Mouse (Mus musculus) neural tube, embryonic 14.5 days (tissue): ENCODE data around the gene Ift122. TPM values are rescaled to one million over a fixed set of nuclear protein-coding genes. Genes with fewer than 3 reads are reported as not detected.

Experiments used
- ATAC-seq: fragments of 200-750 bp; cut with Nextera tagmentation; 2 replicates; pipeline ENCODE4 v1.8.0; 2017; ENCODE audit warnings: low read depth, mild to moderate bottlenecking, moderate TSS enrichment, moderate library complexity
- H3K27ac ChIP-seq: fragments of 300-500 bp; sonication (generic); 2 replicates; pipeline ENCODE4 v1.5.1; 2014; ENCODE audit warnings: low read depth, mild to moderate bottlenecking, control low read depth, low read length, moderate library complexity, mixed read lengths
- H3K27me3 ChIP-seq: fragments of 300-500 bp; sonication (generic); 2 replicates; pipeline ENCODE4 v1.6.1; 2014; ENCODE audit warnings: low read length; ENCODE audit not compliant: control insufficient read depth, insufficient read depth
- H3K36me3 ChIP-seq: fragments of 300-500 bp; sonication (generic); 2 replicates; pipeline ENCODE4 v1.6.1; 2014; ENCODE audit warnings: low read length, mixed read lengths; ENCODE audit not compliant: control insufficient read depth, insufficient read depth
- H3K4me1 ChIP-seq: fragments of 300-500 bp; sonication (generic); 2 replicates; pipeline ENCODE4 v1.6.1; 2014; ENCODE audit warnings: low read length; ENCODE audit not compliant: control insufficient read depth, insufficient read depth
- H3K4me2 ChIP-seq: fragments of 300-500 bp; sonication (generic); 2 replicates; pipeline ENCODE4 v1.6.1; 2014; ENCODE audit warnings: mild to moderate bottlenecking, low read depth, low read length, control low read depth
- H3K4me3 ChIP-seq: fragments of 300-500 bp; sonication (generic); 2 replicates; pipeline ENCODE4 v1.5.1; 2014; ENCODE audit warnings: low read depth, low read length, control low read depth, mixed read lengths
- H3K9ac ChIP-seq: fragments of 300-500 bp; sonication (generic); replicated peaks from 2 replicates; pipeline ENCODE4 v1.6.1; 2014; ENCODE audit warnings: low read depth, mild to moderate bottlenecking, control low read depth, low read length, mixed read lengths
- H3K9me3 ChIP-seq: fragments of 300-500 bp; sonication (generic); 2 replicates; pipeline ENCODE4 v1.6.1; 2016; ENCODE audit warnings: low read length; ENCODE audit not compliant: control insufficient read depth
- WGBS: fragments of 180-500 bp; shearing (Covaris S2); extraction: QIAGEN DNeasy Blood & Tissue Kit; methylation state at CpG from one replicate; pipeline ENCODE4 v1.1.7; 2014; 5-methylcytosine and 5-hydroxymethylcytosine counted together
- polyA plus RNA-seq: library from polyadenylated mRNA; unstranded; fragments of >200 nt; fragmentation: Nextera tagmentation; extraction: Ambion mirVana; gene quantifications from 2 replicates; pipeline ENCODE4 v1.2.1, GENCODE M21; 2014

The Ift122 gene
- polyA plus RNA-seq, result 27.8 and 28.3 TPM in 2 replicates

DNA sequence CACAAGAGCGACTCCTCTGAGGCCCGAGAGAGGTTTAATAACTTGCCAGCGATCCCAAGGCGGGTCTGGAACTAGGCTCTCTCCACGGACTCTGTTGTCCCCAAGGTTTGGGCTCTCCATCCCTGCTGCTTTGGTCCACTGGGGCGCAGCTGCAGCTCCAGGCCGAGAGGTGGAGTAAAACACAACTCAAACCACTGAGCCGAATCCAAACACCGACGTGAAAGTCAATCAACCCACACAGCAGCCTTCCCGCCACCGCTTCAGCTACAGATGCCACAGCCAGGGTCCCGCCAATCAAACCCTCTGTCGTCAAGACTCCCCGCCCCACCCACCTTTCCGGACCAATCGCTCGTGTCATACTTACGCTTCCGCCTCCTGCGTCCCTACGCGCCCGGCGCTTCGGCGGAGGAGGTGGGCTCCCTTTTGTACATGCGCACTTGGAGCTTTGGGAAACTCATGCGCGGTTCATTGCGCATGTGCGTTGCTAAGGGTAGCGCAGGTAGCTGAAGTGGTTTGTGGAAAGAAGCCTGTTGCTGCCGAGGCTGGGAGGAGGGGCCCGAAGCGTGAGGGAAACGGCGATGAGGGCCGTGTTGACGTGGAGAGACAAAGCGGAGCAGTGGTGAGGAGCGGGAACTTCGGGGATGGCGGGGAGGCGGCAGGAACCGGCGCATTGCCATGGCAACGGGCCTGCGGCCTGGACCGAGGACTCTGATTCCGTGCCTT lies at the start of gene Ift122, which contains the start of gene Mbd4:
Gene Ift122 (plus strand): TSS at position 380 of the 723 bp plus-strand sequence.
Gene Mbd4 (minus strand): TSS at position 281 of the 723 bp plus-strand sequence.
- WGBS, result under 1% methylated on average over 51 of the region's 51 CpGs

DNA sequence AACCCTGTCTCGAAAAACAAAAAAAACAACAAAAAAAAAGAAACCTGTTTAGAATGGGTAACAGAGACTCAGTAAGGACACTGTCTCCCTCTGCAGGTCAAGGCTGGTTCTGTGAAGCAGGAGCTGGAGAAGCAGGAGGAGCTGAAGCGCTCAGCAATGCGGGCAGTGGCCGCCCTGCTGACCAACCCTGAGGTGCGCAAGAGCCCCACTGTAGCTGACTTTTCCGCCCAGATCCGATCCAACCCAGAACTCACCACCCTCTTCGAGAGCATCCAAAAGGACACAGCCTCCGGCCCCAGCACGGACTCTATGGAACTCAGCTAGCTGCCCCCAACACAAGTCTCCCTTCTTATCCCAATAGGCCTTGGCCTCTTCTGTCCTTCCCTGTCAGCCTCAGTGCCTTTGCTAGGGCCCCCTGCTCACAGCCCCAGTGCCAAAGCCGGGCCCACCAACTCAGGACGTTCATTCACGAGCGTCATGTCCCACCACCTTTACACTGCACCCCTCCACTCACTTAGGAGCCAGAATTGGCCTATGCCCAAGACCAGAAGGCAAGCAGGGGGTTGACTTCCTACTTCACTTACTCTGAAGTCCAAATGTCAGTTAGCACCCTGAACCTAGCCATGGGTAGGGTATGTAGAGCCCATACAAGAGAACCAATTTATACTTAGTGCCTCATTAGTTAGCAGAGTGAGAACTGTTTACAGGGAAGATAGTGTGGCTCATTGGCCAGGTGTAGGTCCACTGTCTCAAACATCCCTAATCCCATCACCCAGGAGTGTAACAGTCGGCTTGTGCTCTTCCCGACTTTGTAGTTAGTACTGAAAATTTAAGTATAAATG lies 49.5 kb upstream of the Ift122 start:
- Histone ChIP-seq H3K36me3 (peaks cover 77% of the 10 kb centered on the region), H3K27me3 (no peaks in the 10 kb centered on the region), H3K9me3 (no peaks in the 10 kb centered on the region), H3K4me3 (no peak overlapping the region), H3K4me1 (peaks cover 16% of the 10 kb centered on the region), H3K9ac (no peak overlapping the region), H3K27ac (no peak overlapping the region), H3K4me2 (no peak overlapping the region)
- ATAC-seq, result no peak
- WGBS, result 48% methylated on average over 16 of the region's 16 CpGs

More for the DNA sequence above, at the start of gene Ift122, which contains the start of gene Mbd4:
- Histone ChIP-seq H3K27me3 (no peaks in the 10 kb centered on the region), H3K4me1 (peaks cover 7% of the 10 kb centered on the region; the same call in 1 of the 2 replicates), H3K27ac (peak within 1 kb of the TSS; percentile 64), H3K9me3 (no peaks in the 10 kb centered on the region), H3K9ac (peak within 1 kb of the TSS; percentile 61), H3K4me2 (peak within 1 kb of the TSS; percentile 75), H3K4me3 (peak within 1 kb of the TSS; percentile 43), H3K36me3 (no peaks in the 10 kb centered on the region)
- peak; percentile 99 for ATAC-seq

DNA sequence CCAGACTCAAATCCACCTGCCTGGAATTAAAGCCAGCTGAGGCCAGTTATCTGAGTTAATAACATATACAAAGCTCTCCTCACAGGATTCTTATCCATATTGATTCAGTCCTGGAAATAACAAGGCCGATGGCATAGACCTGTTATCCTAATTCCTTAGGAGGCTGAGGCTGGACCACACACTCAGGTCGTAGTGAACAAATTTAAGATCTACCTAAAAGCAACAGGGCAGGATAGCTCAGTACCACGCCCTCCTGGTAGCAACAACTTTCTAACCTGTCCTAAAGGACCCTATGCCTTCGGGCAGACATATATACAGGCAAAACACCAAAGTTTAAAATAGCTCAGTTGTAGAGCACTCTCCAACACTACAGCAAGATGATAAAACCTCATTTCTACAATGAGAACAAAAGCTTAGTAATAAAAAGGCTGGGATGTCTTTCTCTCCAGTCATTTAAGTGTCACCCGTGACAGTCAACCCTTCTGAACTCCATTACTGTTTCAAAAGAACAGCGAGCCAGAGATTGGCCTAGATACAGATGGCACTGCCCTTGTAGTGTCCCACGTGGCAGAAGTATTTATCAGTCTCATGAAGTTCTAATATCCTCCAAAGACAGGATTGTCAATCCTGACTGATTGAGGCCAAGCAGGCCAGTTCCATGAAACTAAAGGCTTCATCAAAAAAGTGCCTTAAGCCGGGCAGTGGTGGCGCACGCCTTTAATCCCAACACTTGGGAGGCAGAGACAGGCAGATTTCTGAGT lies 48.7 kb upstream of the Ift122 start:
- Histone ChIP-seq H3K27me3 (no peaks in the 10 kb centered on the region), H3K9me3 (no peaks in the 10 kb centered on the region), H3K4me2 (no peak overlapping the region), H3K4me1 (peaks cover 16% of the 10 kb centered on the region), H3K9ac (no peak overlapping the region), H3K27ac (no peak overlapping the region), H3K36me3 (peaks cover 69% of the 10 kb centered on the region), H3K4me3 (no peak overlapping the region)
- ATAC-seq, result no peak
- WGBS, result 57% methylated on average over 10 of the region's 10 CpGs

DNA sequence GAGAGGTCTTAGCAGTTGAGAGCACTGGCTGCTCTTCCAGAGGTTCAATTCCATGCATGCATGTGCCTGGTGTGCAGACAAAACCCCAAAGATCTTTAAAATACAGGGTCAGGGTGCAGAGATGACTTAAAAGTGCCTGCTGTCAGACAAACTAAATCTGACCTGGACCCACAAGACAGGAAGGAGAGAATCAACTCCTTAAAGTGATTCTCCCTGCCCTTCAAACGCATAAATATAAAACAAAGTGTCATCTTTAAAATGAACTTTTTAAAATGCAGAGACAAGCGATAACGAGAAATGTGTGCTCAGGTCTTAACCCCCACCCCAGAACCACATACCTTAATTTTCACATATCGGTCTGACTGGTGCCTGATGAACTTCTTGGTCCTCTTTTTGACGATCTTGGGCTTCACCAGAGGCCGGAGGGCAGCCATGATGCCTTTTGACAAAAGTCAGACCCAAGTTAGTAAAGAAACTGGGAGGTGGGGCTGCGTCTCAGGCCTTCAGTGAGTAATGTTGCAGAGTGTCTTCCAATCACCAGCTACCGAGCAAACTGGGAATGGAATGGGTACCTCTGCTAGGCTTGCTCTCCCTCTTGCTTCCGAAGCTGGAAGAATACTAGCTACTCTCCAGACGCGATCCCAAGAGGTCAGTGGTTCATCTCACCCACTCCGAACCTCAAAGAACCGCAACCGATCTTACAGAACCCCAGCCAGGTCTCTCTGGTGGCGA lies 45.6 kb upstream of the Ift122 start:
- Histone ChIP-seq H3K9me3 (no peaks in the 10 kb centered on the region), H3K27ac (peak overlapping the region; percentile 89), H3K4me2 (peak overlapping the region; percentile 78), H3K27me3 (no peaks in the 10 kb centered on the region), H3K9ac (peak overlapping the region; percentile 92), H3K4me3 (peak overlapping the region; percentile 97), H3K36me3 (peaks cover 44% of the 10 kb centered on the region), H3K4me1 (peaks cover 16% of the 10 kb centered on the region)
- WGBS, result 5% methylated on average over 15 of the region's 15 CpGs
- ATAC-seq, result no peak

DNA sequence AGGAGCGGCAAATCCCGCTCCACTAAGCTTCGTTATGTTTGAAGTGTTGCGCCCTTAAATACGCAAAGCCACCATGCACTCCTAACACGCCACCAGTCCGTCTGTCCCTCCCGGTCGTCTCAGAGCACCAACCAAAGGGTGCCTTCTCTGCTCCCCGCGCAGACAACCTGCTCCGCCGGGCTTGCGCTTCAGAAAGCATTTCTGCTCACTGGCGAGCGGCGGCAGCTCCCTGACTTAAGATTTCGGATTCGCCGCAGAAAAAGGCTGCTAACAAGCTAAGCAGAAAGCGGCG lies 45.1 kb upstream of the Ift122 start:
- H3K27me3 ChIP-seq, result no peaks in the 10 kb centered on the region
- WGBS, result under 1% methylated on average over 22 of the region's 22 CpGs
- no peaks in the 10 kb centered on the region for H3K9me3 ChIP-seq
- peaks cover 16% of the 10 kb centered on the region for H3K4me1 ChIP-seq
- peak overlapping the region; percentile 89 for H3K27ac ChIP-seq
- peak overlapping the region; percentile 92 for H3K9ac ChIP-seq
- H3K4me2 ChIP-seq, result peak overlapping the region; percentile 78
- H3K4me3 ChIP-seq, result peak overlapping the region; percentile 97
- peaks cover 40% of the 10 kb centered on the region for H3K36me3 ChIP-seq
- peak; percentile 19; the same call in 1 of the 2 replicates for ATAC-seq

DNA sequence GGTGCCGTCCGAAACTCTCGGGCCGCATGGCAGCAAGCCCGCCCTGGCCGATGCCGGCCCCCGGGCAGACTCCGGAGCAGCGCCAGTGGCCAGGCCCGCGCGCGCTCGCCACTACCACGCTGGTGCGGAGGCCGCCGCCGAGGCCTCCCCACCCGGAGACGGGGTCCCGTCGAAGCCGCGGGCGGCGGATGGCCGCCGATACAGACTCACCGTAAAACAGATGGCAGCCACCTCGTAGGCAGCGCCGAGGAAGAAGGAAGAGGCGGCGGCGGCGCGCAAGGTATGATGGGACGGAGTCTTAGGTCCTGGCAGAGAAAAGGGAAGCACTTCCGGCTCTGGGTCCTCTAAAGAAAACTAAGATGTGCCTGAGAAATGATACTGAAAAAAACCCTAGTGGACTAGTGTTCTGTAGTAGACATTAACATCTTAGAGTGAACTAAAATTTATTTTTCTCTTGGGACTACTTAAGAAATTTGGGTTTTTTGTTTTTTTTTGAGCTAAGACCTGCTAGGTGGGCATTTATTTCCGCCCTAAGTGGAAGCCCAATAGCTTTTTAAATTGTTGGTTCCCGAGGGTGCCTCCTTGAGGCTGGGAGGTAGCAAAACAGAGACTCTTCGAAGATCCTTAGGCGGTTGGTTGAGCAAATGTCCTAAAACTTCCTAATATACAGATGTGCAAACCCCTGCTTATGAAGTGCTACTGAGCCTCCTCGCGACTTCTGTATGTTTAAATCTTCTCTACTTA lies 44.6 kb upstream of the Ift122 start, which contains the start of gene Rpl32:
Gene Rpl32 (minus strand): TSS at position 260 of the 744 bp plus-strand sequence.
- Histone ChIP-seq H3K9ac (peak within 1 kb of the TSS; percentile 92), H3K4me1 (peaks cover 16% of the 10 kb centered on the region), H3K9me3 (no peaks in the 10 kb centered on the region), H3K27ac (peak within 1 kb of the TSS; percentile 89), H3K27me3 (no peaks in the 10 kb centered on the region), H3K4me2 (peak within 1 kb of the TSS; percentile 78), H3K36me3 (peaks cover 35% of the 10 kb centered on the region), H3K4me3 (peak within 1 kb of the TSS; percentile 97)
- ATAC-seq, result peak; percentile 87
- under 1% methylated on average over 47 of the region's 47 CpGs for WGBS

DNA sequence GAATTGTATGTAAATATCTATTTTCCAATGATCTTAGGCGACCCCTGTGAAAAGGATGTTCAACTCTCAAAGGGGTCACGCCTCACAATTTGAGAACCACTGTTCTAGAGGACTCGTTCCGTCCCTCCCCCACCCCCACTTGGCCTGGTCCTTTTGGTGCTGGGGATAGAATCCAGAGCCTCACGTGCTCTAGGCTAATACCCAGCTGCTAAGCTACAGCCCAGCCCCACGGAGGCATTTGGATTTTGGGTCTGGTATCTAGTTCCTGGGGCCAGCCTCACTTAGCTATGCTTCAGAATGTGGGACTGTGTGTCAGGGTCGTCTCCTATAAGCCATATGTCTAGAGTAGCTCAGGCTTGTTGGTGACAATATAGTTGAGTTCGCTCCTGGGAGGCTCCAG lies 41.7 kb upstream of the Ift122 start:
- H3K27ac ChIP-seq, result no peak overlapping the region
- no peak overlapping the region for H3K4me3 ChIP-seq
- no peak for ATAC-seq
- peaks cover 9% of the 10 kb centered on the region for H3K4me1 ChIP-seq
- H3K27me3 ChIP-seq, result no peaks in the 10 kb centered on the region
- no peak overlapping the region for H3K4me2 ChIP-seq
- peaks cover 6% of the 10 kb centered on the region for H3K36me3 ChIP-seq
- no peaks in the 10 kb centered on the region for H3K9me3 ChIP-seq
- no peak overlapping the region for H3K9ac ChIP-seq
- 78% methylated on average over 8 of the region's 8 CpGs for WGBS

DNA sequence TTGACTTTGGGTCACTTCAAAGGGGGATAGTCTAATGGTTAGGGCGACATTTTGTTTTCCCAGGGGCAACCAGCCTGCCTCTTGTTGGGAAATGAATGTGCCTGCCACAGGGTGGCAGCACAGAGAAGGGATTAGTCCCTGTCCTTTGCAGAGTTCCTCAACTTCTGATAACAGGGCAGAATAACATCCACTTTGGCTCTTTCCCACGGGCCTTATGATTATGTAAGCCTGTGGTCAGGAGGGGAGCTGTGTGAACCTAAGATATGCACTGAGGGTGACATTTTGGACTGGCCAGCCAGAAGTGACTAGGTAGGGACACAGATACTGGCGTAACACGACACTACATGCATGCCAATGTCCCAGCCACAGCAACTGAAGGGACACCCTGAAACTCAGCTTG lies 39.2 kb upstream of the Ift122 start:
- H3K36me3 ChIP-seq, result no peaks in the 10 kb centered on the region
- no peak overlapping the region for H3K9ac ChIP-seq
- H3K4me2 ChIP-seq, result no peak overlapping the region
- no peak overlapping the region for H3K4me3 ChIP-seq
- H3K27me3 ChIP-seq, result no peaks in the 10 kb centered on the region
- no peaks in the 10 kb centered on the region for H3K9me3 ChIP-seq
- WGBS, result 39% methylated on average over 4 of the region's 4 CpGs
- ATAC-seq, result no peak
- H3K4me1 ChIP-seq, result no peaks in the 10 kb centered on the region
- H3K27ac ChIP-seq, result no peak overlapping the region
